Mouse (Mus musculus) testis, postnatal 10 days (tissue): ENCODE results near the gene Ndufa12.

Experiments used
- DNase-seq: peaks from one replicate; pipeline ENCODE4 v3.0.0; 2021; ENCODE audit warnings: low spot score

Ndufa12 gene

GRCm38 (mm10) chr10:94230172-94230981, 31.9 kb downstream of the Ndufa12 start:
- DNase-seq = no peak

DNA sequence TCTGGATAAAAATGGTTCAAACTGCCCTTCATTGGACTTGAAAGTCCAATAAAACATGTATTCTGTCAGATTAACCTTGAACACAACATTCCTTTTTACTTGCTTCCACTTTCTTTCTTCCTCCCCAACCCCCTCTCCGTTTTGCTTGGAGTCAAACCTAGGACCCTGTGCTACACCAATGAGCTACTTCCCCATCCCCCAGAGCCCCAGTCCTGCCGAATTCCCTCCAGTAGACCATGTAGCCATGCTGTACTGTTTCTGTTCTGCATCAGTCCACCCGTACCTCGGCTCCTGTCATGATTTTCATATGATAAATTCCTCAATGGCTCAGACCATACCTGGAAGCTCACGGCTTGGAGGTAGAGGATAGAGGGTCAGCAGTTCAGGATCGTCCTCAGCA, 32.5 kb downstream of the Ndufa12 start:
- no peak for DNase-seq

DNA sequence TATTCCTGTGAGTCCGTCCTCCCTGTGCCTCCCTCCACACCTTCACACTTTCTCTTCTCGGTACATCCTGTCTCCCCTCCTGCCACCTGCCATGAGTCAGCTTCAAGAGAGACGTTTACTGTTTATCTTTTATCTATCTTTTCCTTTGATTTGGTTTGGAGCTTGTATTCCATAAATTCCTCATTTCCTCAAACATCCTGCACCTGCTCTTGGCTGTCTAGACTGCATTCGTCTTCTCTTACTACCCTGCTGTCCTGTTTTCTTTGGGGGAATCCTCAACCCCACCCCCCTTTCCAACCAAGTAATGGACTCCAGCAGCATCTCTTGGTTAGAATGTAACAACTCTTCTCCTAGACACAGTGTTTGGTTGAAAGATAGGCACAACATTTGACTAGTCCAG, 36.7 kb downstream of the Ndufa12 start:
- DNase-seq = no peak

DNA sequence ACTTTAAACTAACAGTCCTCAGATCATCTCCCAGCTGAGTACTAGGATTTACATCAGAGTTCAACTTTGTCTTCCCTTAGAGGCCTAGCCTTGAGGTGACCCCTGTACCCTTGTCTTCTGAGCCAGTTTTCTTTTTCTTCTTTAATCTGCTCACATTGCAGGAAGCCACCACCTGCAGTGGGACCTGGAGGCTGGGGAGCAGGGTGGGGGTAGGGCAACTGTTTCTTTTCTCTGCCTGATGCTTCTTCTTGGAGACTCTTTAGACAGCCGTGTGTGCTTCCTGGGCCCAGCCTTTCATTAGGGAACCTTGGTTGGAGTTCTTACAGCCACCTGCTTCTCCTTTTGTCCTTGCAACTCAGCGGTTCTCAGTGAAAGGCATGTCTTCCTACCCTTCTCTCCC, 42.8 kb downstream of the Ndufa12 start:
- no peak for DNase-seq

DNA sequence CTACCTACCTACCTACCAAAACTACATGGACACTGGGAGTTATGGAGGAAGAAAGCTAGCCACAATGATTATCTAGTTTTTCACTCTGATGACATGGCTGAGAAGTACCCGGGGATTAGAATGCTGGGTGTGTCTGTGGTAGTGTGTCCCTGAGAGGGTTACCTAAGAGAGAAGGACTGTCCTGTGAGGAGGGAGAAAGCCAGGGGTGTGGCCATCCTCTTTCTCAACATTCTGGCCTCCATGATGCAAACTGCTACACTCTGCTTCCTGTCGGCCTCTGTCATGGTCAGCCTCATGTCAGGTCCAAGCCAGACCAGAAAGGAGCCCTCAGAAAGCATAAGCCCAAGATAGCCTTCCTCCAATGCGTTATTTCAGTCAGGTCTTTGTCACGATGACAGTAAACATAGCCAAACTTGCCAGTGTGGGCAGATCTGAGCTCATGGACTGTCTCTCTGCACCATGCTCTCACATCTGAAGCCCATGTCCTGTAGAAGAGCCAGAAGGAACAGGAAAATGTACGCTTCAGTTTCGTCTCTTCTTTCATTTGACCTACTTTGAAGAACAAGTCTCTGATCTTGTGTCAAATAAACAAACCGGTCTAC, 49.3 kb downstream of the Ndufa12 start:
- DNase-seq = no peak

GRCm38 (mm10) chr10:94249575-94250456, 51.3 kb downstream of the Ndufa12 start:
- no peak for DNase-seq

- no peak for DNase-seq
These were observed 54.8 kb downstream of the Ndufa12 start for GRCm38 (mm10) chr10:94253260-94253807.

GRCm38 (mm10) chr10:94254766-94255165, 56.2 kb downstream of the Ndufa12 start:
- DNase-seq = no peak

DNA sequence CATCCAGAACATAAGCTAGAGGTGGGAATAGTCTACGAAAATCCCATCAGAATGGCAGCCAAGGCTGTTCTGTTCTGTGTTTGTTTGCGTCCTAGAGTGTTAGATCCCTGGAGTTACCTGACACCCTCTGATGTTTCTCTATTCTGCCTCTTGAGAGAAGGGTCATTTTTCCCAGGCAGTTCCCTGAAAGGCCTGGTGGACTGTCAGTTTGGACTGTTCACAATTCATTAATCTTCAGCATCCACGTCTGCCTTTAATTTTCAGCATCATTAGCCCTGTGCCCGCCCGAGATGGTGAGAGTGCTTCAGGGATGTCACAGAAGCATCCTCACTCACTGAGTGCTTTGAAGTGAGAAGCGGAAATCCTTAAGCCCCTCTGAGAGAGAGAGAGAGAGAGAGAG, 57.2 kb downstream of the Ndufa12 start:
- no peak for DNase-seq

DNA sequence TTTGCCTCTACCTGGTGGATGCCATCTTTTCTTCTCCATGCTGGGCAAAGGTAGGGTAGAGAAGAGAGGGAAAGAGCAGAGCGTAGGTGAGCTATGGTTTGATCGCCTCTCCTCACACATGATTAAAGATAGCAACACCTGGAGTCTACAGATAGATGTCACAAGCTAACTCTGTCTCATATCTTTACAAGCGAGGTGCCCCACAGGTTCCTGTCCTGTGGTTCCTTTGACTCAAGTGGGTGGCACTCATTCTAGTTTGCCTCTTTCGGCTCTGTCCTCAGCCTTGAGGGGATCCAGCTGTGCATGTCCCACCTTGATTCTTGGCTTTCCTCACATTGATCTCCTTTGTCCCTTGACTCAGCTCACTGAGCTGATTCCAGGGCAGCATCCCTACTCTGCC, 58.0 kb downstream of the Ndufa12 start:
- DNase-seq = no peak

DNA sequence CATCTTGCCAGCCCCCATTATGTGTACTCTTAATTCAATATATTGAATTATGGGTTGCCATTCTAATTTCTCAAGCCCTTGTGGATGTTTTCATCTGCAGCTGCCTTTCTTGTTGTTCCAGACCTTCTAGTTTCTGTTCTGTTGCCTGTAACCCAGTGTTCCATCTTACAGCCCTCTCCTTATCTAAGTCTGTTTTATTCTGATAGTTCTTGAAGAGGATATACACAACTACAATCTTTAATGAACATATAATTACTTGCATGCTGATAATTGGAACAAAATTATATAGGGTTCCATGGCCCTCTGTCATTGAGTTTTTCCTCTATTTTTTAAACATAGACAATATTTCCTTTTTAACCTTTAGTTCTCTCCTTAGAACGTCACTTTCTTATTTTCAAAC, 62.0 kb downstream of the Ndufa12 start:
- DNase-seq = no peak

DNA sequence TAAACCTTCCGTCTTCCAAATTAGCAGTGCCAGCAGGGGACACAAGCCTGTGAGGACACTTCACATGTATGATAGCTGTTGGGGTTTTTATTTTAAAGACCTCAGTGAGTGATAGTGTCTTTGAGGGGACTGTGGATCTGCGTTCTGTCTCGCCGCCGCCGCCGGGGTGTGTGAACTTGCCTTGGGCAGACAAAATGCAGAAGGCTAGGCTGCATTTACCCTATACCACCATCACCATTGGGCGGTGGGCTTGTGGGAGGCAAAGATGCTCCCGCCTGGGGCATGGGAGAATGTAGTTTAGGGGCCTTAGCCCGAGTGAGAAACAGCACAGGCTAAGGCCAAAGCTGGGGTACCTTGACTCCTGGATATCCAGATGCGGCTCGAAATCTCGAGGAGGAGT, 64.1 kb downstream of the Ndufa12 start:
- DNase-seq = no peak

GRCm38 (mm10) chr10:94263211-94263610, 64.7 kb downstream of the Ndufa12 start:
- no peak for DNase-seq

DNA sequence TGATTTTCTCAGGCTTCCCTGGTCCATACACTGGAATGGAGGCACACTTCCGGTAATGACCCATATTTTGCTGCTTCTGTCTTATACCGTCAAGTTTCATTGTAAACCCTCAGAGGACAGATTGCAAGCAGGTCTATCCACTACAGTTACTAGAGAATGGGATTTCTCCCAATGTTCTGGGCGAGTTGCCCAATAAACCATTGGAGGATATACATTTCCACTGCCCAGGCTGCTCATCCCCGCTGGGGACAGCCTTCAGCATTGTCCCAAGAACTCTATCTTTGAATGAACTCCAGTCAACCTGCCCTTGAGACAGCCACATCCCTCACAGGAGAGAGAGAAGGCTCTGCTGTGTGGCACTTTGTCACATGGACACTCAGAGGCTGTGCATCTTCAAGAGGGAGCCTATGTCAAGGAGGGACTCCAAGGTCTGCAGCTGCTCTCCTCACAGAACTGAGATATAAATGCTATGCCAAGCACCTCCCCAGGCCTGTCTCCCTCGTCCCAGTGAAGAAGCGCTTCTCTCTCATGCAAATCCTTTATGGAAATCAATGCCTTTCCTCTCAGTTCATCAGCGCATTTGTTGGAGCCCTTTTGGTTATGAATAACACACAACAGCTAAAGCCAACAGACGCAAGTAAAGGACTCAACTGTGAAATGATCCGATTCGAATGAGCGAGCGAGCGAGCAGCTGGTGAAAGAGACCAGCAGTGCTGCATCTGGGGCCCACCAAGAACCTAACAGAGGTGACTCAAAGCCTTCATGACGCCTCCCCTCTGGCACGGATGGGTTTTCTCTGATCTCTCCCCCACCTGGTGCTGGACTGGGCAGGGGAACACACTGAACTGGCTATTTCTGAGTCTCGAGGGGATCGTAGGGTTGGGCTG, 67.4 kb downstream of the Ndufa12 start:
- no peak for DNase-seq
